Mouse (Mus musculus): ENCODE results near the gene Lekr1. TPM values are rescaled to one million over a fixed set of nuclear protein-coding genes. Genes with fewer than 3 reads are reported as not detected.

The Lekr1 gene
- polyA plus RNA-seq, 1 experiment from 2014 or later: 7.6 TPM

DNA sequence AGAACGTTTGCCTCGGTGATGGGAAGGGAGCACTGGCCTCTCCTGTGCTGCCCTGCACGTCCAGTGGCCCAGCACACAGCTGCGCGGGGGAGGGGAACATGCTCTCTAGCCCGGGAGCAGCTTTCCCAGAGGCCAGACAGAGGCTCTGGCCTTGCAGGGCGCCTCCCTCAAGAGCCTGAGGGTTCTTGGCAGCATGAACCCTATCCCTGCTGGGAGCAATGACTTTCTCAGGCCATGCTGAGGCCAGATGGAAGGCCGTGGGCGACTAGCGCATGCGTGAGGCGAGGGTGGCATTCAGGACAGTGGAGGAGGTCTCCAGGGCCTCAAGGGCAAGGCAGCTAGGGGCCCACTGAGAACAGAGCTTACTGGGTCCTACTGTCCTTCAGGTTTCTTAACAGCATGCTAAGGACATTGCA is 205.2 kb downstream of the Lekr1 start:
- H3K4me2 ChIP-seq (replicated peaks): peak overlapping the region; percentile 38
- peak overlapping the region; percentile 51; the same call in 1 of the 2 replicates for H3K9ac ChIP-seq
- ATAC-seq (ENCODE audit: low FRiP score, low read depth): peak; percentile 89
- H3K27me3 ChIP-seq (replicated peaks): no peaks in the 10 kb centered on the region
- peaks cover 14% of the 10 kb centered on the region for H3K4me1 ChIP-seq
- no peak overlapping the region for H3K27ac ChIP-seq
- H3K9me3 ChIP-seq: no peaks in the 10 kb centered on the region
- H3K36me3 ChIP-seq: no peaks in the 10 kb centered on the region
- under 1% methylated on average over 12 of the region's 12 CpGs for WGBS
- no peak overlapping the region for H3K4me3 ChIP-seq

DNA sequence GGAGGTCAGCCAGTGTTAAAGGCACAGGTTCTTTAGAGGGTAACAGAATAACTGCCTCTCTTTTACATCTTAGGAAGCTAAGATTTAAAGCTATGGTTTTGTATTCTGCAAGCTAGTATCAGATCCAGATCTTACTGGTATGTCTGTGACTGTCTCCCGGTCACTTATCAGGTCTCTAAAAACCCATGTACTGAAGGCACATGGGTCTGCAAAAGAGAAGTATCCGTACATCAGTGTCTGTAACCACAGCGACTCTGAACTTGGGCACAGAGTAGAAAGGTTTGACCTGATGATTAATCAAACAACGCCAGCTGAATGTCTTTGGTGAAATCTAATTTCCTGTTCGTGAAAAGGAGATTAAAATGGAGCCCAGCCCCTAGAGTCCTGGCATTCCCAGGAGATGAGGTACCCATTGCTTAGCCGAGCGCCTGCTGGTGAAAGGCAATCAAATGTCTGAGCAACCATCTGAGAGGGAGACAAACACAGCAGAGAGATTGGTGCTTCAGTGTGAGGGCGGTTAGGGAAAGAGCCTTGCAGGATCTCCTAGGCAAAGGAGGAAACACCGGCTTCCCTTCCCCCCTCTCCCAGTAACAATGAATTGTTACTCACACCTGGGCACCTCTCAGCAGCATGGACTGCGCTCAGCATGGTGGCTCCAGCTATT is 205.7 kb downstream of the Lekr1 start:
- H3K4me2 ChIP-seq (replicated peaks): peak overlapping the region; percentile 38; the same call in 1 of the 2 replicates
- 35% methylated on average over 10 of the region's 10 CpGs for whole genome bisulfite sequencing
- H3K36me3 ChIP-seq: no peaks in the 10 kb centered on the region
- H3K27ac ChIP-seq: no peak overlapping the region
- H3K27me3 ChIP-seq (replicated peaks): no peaks in the 10 kb centered on the region
- ATAC-seq (ENCODE audit: low FRiP score, low read depth): peak; percentile 60
- H3K4me3 ChIP-seq: no peak overlapping the region
- H3K9me3 ChIP-seq: no peaks in the 10 kb centered on the region
- peaks cover 14% of the 10 kb centered on the region for H3K4me1 ChIP-seq
- H3K9ac ChIP-seq: no peak overlapping the region

DNA sequence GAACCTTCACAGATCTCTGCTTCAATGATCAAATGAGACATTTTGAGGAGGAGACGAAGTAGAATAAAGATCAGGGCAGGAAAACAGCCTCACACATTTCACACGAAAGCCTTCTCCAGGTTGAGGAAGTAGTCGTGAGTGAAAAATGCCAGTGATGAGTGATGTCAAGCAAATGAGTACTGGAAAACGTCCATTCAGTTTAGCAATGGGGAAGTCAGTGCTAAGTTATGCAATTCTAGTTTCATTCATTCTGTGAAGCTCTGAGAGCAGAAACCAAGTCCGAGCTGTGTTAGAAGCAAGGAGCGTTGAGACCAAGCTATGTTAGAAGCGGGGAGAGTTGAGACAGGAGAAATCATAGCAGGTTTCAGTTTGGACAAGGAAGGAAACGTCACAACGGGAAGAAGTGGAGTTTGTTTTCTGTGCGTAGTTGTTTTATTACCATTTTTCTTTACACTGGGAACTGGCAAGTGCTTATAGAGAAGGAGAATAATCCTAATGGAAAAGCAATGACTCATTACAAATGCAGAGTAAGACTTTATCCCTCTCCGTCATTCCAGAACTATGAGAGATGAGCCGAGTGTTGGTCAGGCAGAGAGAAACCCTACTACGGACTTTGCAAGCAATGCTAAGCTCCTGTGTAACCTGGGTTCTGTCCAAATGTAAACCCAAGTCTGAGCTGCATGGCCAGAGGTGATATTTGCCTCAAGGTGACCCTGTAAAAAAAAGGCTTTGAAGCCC is 207.2 kb downstream of the Lekr1 start:
- ATAC-seq (ENCODE audit: low FRiP score, low read depth): no peak
- H3K4me3 ChIP-seq: no peak overlapping the region
- H3K36me3 ChIP-seq: no peaks in the 10 kb centered on the region
- no peaks in the 10 kb centered on the region for H3K9me3 ChIP-seq
- H3K27me3 ChIP-seq (replicated peaks): no peaks in the 10 kb centered on the region
- no peak overlapping the region for H3K4me2 ChIP-seq (replicated peaks)
- H3K4me1 ChIP-seq: peaks cover 14% of the 10 kb centered on the region
- no peak overlapping the region for H3K9ac ChIP-seq
- H3K27ac ChIP-seq: no peak overlapping the region
- 88% methylated on average over 13 of the region's 13 CpGs for WGBS

Small RNAs within 50 kb of the gene (microRNA-seq; reads per million reads assigned to microRNA genes)
- not detected for gene Mir8120

Other genes starting within 250 kb of the Lekr1 start
- gene Tiparp, start 137.8 kb upstream of the Lekr1 start, polyA plus RNA-seq (2016; fragmentation: Nextera tagmentation; extraction: Ambion mirVana): 35.5 and 35.9 TPM in 2 replicates

Measured in neural tube, embryonic 12.5 days (tissue).